Mouse (Mus musculus) midbrain, embryonic 12.5 days (tissue): ENCODE measurements around the gene Sin3b. TPM values are rescaled to one million over a fixed set of nuclear protein-coding genes. Genes with fewer than 3 reads are reported as not detected.
A peak's percentile ranks its signal among the peaks of the same experiment; 100 is the strongest.
"Not testable (repeated sequence)": the region's sequence is repeated elsewhere in the genome, so short reads cannot be mapped to it uniquely, and the experiment has no call there.

ENCODE experiments used
- ATAC-seq: fragments of 200-750 bp; cut with Nextera tagmentation; 2 replicates; pipeline ENCODE4 v1.8.0; 2017; ENCODE audit warnings: low read depth, moderate TSS enrichment, moderate library complexity; ENCODE audit not compliant: low FRiP score
- H3K27ac ChIP-seq: fragments of 300-500 bp; sonication (generic); replicated peaks from 2 replicates; pipeline ENCODE4 v1.5.1; 2016; ENCODE audit warnings: mild to moderate bottlenecking
- H3K27me3 ChIP-seq: fragments of 300-500 bp; sonication (generic); 2 replicates; pipeline ENCODE4 v1.6.1; 2016; ENCODE audit warnings: mild to moderate bottlenecking
- H3K36me3 ChIP-seq: fragments of 300-500 bp; sonication (generic); 2 replicates; pipeline ENCODE4 v1.6.1; 2016
- H3K4me1 ChIP-seq: fragments of 300-500 bp; sonication (generic); 2 replicates; pipeline ENCODE4 v1.6.1; 2016
- H3K4me2 ChIP-seq: fragments of 300-500 bp; sonication (generic); replicated peaks from 2 replicates; pipeline ENCODE4 v1.6.1; 2016; ENCODE audit warnings: mild to moderate bottlenecking, moderate library complexity
- H3K4me3 ChIP-seq: fragments of 300-500 bp; sonication (generic); 2 replicates; pipeline ENCODE4 v1.5.1; 2016; ENCODE audit warnings: mild to moderate bottlenecking
- H3K9ac ChIP-seq: fragments of 300-500 bp; sonication (generic); replicated peaks from 2 replicates; pipeline ENCODE4 v1.6.1; 2016; ENCODE audit warnings: mild to moderate bottlenecking, moderate library complexity
- H3K9me3 ChIP-seq: fragments of 300-500 bp; sonication (generic); 2 replicates; pipeline ENCODE4 v1.6.1; 2016; ENCODE audit warnings: mild to moderate bottlenecking
- WGBS: fragments of 180-500 bp; shearing (Covaris S2); methylation state at CpG from one replicate; pipeline ENCODE4 v1.1.7; 2016; 5-methylcytosine and 5-hydroxymethylcytosine counted together
- polyA plus RNA-seq: library from polyadenylated mRNA; unstranded; fragments of >200 nt; fragmentation: Nextera tagmentation; extraction: Ambion mirVana; gene quantifications from 2 replicates; pipeline ENCODE4 v1.2.1, GENCODE M21; 2016

The Sin3b gene
- 157 and 158 TPM in 2 replicates for polyA plus RNA-seq

DNA sequence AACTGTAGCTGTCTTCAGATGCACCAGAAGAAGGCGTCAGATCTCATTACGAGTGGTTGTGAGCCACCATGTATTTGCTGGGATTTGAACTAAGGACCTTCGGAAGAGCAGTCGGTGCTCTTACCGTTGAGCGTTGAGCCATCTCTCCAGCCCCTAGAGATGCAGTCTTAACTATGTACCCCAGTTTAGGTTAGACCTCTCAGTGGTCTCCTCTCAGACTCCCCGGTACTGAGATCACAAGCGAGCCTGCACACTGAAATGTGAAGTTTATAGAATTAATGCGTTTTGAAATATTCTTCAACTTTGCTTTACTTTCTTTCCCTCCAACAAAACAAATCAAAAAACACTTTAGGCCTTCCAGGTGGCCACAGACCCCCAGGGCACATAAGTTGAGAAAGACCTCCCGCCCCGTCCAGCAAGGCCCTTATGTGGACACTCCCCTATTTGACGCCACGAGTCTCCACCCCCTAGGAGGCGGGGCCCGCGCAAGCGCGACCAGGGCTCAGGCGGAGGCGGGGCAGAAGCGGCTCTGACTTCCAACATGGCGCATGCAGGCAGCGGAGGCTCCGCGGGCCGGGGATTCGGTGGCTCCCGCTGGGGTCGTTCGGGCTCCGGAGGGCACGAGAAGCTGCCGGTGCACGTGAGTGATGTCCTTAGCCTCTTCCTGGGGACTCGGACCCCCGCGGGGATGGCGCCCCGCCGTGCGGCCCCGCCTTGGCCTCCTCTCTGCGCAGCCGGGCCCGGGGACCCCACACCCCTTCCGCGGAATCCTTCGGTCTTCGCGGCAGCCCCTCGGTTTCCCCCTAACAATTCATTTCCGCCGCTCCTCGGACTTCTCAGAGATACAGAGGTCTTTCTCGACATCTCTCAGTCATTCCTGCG is at the start of gene Sin3b:
Gene Sin3b, plus strand, starts transcription at position 517 of the 882 bp plus-strand sequence.
- H3K27me3 ChIP-seq: no peaks in the 10 kb centered on the region
- H3K4me3 ChIP-seq: peak within 1 kb of the TSS; percentile 76
- H3K4me2 ChIP-seq: peak within 1 kb of the TSS; percentile 91
- H3K9ac ChIP-seq: peak within 1 kb of the TSS; percentile 81
- peaks cover 7% of the 10 kb centered on the region for H3K4me1 ChIP-seq
- no peak within 1 kb of the TSS for H3K27ac ChIP-seq
- peak; percentile 99 for ATAC-seq
- peaks cover 32% of the 10 kb centered on the region for H3K36me3 ChIP-seq
- no peaks in the 10 kb centered on the region for H3K9me3 ChIP-seq
- 13% methylated on average over 56 of the region's 56 CpGs for WGBS

- H3K4me2 ChIP-seq: no peak overlapping the region
- ATAC-seq: no peak
- no peak overlapping the region for H3K27ac ChIP-seq
- H3K9me3 ChIP-seq: no peaks in the 10 kb centered on the region
- H3K9ac ChIP-seq: no peak overlapping the region
- 83% methylated on average over 2 of the region's 2 CpGs for WGBS
- no peaks in the 10 kb centered on the region for H3K36me3 ChIP-seq
- 0 out of 2 replicates have a peak, but pooled peaks cover 3% of the 10 kb centered on the region for H3K27me3 ChIP-seq
- H3K4me1 ChIP-seq: no peaks in the 10 kb centered on the region
- no peak overlapping the region for H3K4me3 ChIP-seq
Observed at GRCm38 (mm10) chr8:72674184-72674583, 48.9 kb upstream of the Sin3b start.

- H3K4me3 ChIP-seq: no peak overlapping the region
- no peak overlapping the region for H3K27ac ChIP-seq
- no peak overlapping the region for H3K4me2 ChIP-seq
- 58% methylated on average over 4 of the region's 4 CpGs for WGBS
- no peaks in the 10 kb centered on the region for H3K9me3 ChIP-seq
- no peak for ATAC-seq
- no peaks in the 10 kb centered on the region for H3K4me1 ChIP-seq
- 0 out of 2 replicates have a peak, but pooled peaks cover 3% of the 10 kb centered on the region for H3K27me3 ChIP-seq
- H3K36me3 ChIP-seq: no peaks in the 10 kb centered on the region
- no peak overlapping the region for H3K9ac ChIP-seq
Observed at GRCm38 (mm10) chr8:72676436-72676835, 46.6 kb upstream of the Sin3b start.

- not testable (repeated sequence) for H3K4me3 ChIP-seq, H3K9me3 ChIP-seq, H3K9ac ChIP-seq, H3K4me2 ChIP-seq, H3K27me3 ChIP-seq, H3K36me3 ChIP-seq, ATAC-seq, H3K4me1 ChIP-seq, H3K27ac ChIP-seq
- WGBS: 41% methylated on average over 2 of the region's 2 CpGs
Observed at GRCm38 (mm10) chr8:72676844-72677243, 46.2 kb upstream of the Sin3b start.

DNA sequence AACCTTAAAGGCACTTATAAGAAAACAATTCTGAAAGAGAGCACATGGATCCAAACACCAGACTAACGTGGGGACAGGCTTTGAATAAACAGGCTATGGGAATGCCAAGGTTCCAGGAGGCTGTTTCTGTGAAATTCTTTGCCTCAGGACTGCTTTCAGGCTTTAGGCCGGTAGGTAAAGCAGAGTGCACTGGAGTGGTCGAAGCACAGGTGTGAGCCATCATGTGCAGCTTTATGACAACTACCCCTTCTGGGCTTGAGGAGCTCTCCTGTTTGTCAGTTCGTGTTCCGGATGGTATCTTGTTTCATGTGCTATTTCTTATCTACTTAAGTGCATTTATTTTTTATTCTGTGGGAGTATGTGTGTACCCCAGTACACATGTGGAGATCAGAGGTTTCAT is 45.8 kb upstream of the Sin3b start:
- no peak for ATAC-seq
- H3K27me3 ChIP-seq: 0 out of 2 replicates have a peak, but pooled peaks cover 3% of the 10 kb centered on the region
- no peaks in the 10 kb centered on the region for H3K36me3 ChIP-seq
- H3K4me1 ChIP-seq: no peaks in the 10 kb centered on the region
- H3K9ac ChIP-seq: no peak overlapping the region
- 70% methylated on average over 5 of the region's 5 CpGs for WGBS
- no peaks in the 10 kb centered on the region for H3K9me3 ChIP-seq
- no peak overlapping the region for H3K4me3 ChIP-seq
- H3K4me2 ChIP-seq: no peak overlapping the region
- no peak overlapping the region for H3K27ac ChIP-seq

- H3K4me3 ChIP-seq: no peak overlapping the region
- ATAC-seq: no peak
- H3K36me3 ChIP-seq: no peaks in the 10 kb centered on the region
- no peak overlapping the region for H3K27ac ChIP-seq
- no peaks in the 10 kb centered on the region for H3K27me3 ChIP-seq
- WGBS: 9% methylated on average over 3 of the region's 3 CpGs
- no peak overlapping the region for H3K9ac ChIP-seq
- H3K4me1 ChIP-seq: no peaks in the 10 kb centered on the region
- no peaks in the 10 kb centered on the region for H3K9me3 ChIP-seq
- H3K4me2 ChIP-seq: no peak overlapping the region
Observed at GRCm38 (mm10) chr8:72680133-72680532, 43.0 kb upstream of the Sin3b start.

GRCm38 (mm10) chr8:72682051-72682687 is 40.9 kb upstream of the Sin3b start:
- no peaks in the 10 kb centered on the region for H3K4me1 ChIP-seq
- no peak overlapping the region for H3K4me3 ChIP-seq
- no peak overlapping the region for H3K9ac ChIP-seq
- H3K36me3 ChIP-seq: no peaks in the 10 kb centered on the region
- no peaks in the 10 kb centered on the region for H3K9me3 ChIP-seq
- 87% methylated on average over 4 of the region's 4 CpGs for WGBS
- H3K4me2 ChIP-seq: no peak overlapping the region
- ATAC-seq: no peak
- H3K27ac ChIP-seq: no peak overlapping the region
- no peaks in the 10 kb centered on the region for H3K27me3 ChIP-seq

DNA sequence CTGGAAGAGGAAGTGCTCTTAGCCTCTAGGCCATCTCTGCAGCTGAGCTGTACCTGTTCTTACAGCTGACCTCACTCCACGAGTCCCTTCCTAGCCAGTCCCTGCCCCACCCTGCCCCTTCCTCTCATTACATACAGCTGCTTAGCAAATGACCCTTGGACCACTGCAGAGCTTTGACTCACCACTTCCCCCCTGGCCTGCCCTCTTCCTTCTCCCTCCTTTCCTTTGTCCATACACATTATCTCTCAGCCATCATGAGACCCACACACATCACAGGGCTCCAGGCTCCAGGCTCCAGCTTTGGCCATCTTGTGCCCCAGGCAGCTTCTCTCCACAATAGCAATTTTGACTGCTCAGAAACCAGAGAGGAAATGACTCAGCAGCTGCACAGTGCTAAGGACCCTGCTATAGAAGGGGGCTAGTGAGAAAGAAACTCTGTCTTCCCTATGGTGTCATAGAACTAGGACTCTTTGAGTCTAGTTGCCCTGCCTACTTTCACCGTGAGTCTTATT is 40.0 kb upstream of the Sin3b start:
- Histone ChIP-seq H3K27ac (no peak overlapping the region), H3K4me1 (no peaks in the 10 kb centered on the region), H3K9me3 (no peaks in the 10 kb centered on the region), H3K27me3 (no peaks in the 10 kb centered on the region), H3K36me3 (no peaks in the 10 kb centered on the region), H3K4me3 (no peak overlapping the region), H3K9ac (no peak overlapping the region), H3K4me2 (no peak overlapping the region)
- ATAC-seq: no peak
- 67% methylated on average over 2 of the region's 2 CpGs for WGBS

- 88% methylated on average over 5 of the region's 5 CpGs for WGBS
- not testable (repeated sequence) for ATAC-seq, H3K36me3 ChIP-seq, H3K4me1 ChIP-seq, H3K4me2 ChIP-seq, H3K27ac ChIP-seq, H3K27me3 ChIP-seq, H3K9ac ChIP-seq, H3K9me3 ChIP-seq, H3K4me3 ChIP-seq
Observed at GRCm38 (mm10) chr8:72683572-72684099, 39.4 kb upstream of the Sin3b start.

- Histone ChIP-seq H3K27ac (no peak overlapping the region), H3K4me2 (no peak overlapping the region), H3K9me3 (no peaks in the 10 kb centered on the region), H3K27me3 (no peaks in the 10 kb centered on the region), H3K36me3 (no peaks in the 10 kb centered on the region), H3K9ac (no peak overlapping the region), H3K4me3 (no peak overlapping the region), H3K4me1 (no peaks in the 10 kb centered on the region)
- WGBS: 92% methylated on average over 2 of the region's 2 CpGs
- ATAC-seq: 0 out of 2 replicates have a peak, but pooled peaks have one; percentile 19
Observed at GRCm38 (mm10) chr8:72698349-72698926, 24.6 kb upstream of the Sin3b start.

- Histone ChIP-seq H3K4me3 (no peak overlapping the region), H3K9me3 (no peaks in the 10 kb centered on the region), H3K4me1 (no peaks in the 10 kb centered on the region; the same call in 1 of the 2 replicates), H3K9ac (no peak overlapping the region), H3K27me3 (peaks cover 5% of the 10 kb centered on the region; the same call in 1 of the 2 replicates), H3K36me3 (no peaks in the 10 kb centered on the region), H3K27ac (no peak overlapping the region), H3K4me2 (no peak overlapping the region)
- no peak for ATAC-seq
- WGBS: 51% methylated on average over 6 of the region's 6 CpGs
Observed at GRCm38 (mm10) chr8:72712569-72712968, 10.5 kb upstream of the Sin3b start.
